Mouse (Mus musculus) liver, embryonic 15.5 days (tissue): ENCODE measurements around the gene Tmem248. TPM values are rescaled to one million over a fixed set of nuclear protein-coding genes. Genes with fewer than 3 reads are reported as not detected.

ENCODE experiments used
- ATAC-seq: fragments of 200-750 bp; cut with Nextera tagmentation; 2 replicates; pipeline ENCODE4 v1.8.0; 2017; ENCODE audit warnings: moderate number of reproducible peaks, mild to moderate bottlenecking, moderate library complexity; ENCODE audit not compliant: insufficient read depth
- H3K27ac ChIP-seq: fragments of 300-500 bp; sonication (generic); replicated peaks from 2 replicates; pipeline ENCODE4 v1.5.1; 2015; ENCODE audit warnings: mild to moderate bottlenecking, inconsistent platforms
- H3K27me3 ChIP-seq: fragments of 300-500 bp; sonication (generic); 2 replicates; pipeline ENCODE4 v1.6.1; 2015; ENCODE audit warnings: mild to moderate bottlenecking, inconsistent platforms
- H3K36me3 ChIP-seq: fragments of 300-500 bp; sonication (generic); replicated peaks from 2 replicates; pipeline ENCODE4 v1.6.1; 2015; ENCODE audit warnings: moderate library complexity, mild to moderate bottlenecking, inconsistent platforms
- H3K4me1 ChIP-seq: fragments of 300-500 bp; sonication (generic); replicated peaks from 2 replicates; pipeline ENCODE4 v1.6.1; 2015; ENCODE audit warnings: inconsistent platforms
- H3K4me2 ChIP-seq: fragments of 300-500 bp; sonication (generic); 2 replicates; pipeline ENCODE4 v1.6.1; 2015; ENCODE audit warnings: moderate library complexity, mild to moderate bottlenecking, inconsistent platforms
- H3K4me3 ChIP-seq: fragments of 300-500 bp; sonication (generic); replicated peaks from 2 replicates; pipeline ENCODE4 v1.5.1; 2015; ENCODE audit warnings: mild to moderate bottlenecking, inconsistent platforms
- H3K9ac ChIP-seq: fragments of 300-500 bp; sonication (generic); 2 replicates; pipeline ENCODE4 v1.6.1; 2015; ENCODE audit warnings: moderate library complexity, mild to moderate bottlenecking, inconsistent platforms
- H3K9me3 ChIP-seq: fragments of 300-500 bp; sonication (generic); replicated peaks from 2 replicates; pipeline ENCODE4 v1.6.1; 2016; ENCODE audit warnings: inconsistent platforms
- WGBS: fragments of 180-500 bp; shearing (Covaris S2); methylation state at CpG from one replicate; pipeline ENCODE4 v1.1.7; 2015; ENCODE audit warnings: mixed read lengths; ENCODE audit not compliant: insufficient replicate concordance; 5-methylcytosine and 5-hydroxymethylcytosine counted together
- polyA plus RNA-seq: library from polyadenylated mRNA; unstranded; fragments of >200 nt; fragmentation: Nextera tagmentation; extraction: Ambion mirVana; gene quantifications from 2 replicates; pipeline ENCODE4 v1.2.1, GENCODE M21; 2015

The Tmem248 gene
- polyA plus RNA-seq, 1 experiment from 2014 or later, result 26.2 TPM

- no peaks in the 10 kb centered on the region for H3K4me1 ChIP-seq
- H3K4me2 ChIP-seq, result no peak overlapping the region
- no peak for ATAC-seq
- no peak overlapping the region for H3K27ac ChIP-seq
- H3K9ac ChIP-seq, result no peak overlapping the region
- 84% methylated on average over 7 of the region's 7 CpGs for WGBS
- H3K27me3 ChIP-seq, result no peaks in the 10 kb centered on the region
- no peaks in the 10 kb centered on the region for H3K9me3 ChIP-seq
- no peak overlapping the region for H3K4me3 ChIP-seq
- H3K36me3 ChIP-seq, result peaks cover 55% of the 10 kb centered on the region
These were observed 71.2 kb downstream of the Tmem248 start for GRCm38 (mm10) chr5:130288106-130288505.

GRCm38 (mm10) chr5:130290242-130290641, 73.4 kb downstream of the Tmem248 start:
- Histone ChIP-seq H3K4me3 (no peak overlapping the region), H3K9me3 (no peaks in the 10 kb centered on the region), H3K4me2 (no peak overlapping the region), H3K36me3 (peaks cover 41% of the 10 kb centered on the region), H3K4me1 (no peaks in the 10 kb centered on the region), H3K27ac (no peak overlapping the region), H3K27me3 (no peaks in the 10 kb centered on the region), H3K9ac (no peak overlapping the region)
- no peak for ATAC-seq
- WGBS, result 86% methylated on average over 6 of the region's 6 CpGs

DNA sequence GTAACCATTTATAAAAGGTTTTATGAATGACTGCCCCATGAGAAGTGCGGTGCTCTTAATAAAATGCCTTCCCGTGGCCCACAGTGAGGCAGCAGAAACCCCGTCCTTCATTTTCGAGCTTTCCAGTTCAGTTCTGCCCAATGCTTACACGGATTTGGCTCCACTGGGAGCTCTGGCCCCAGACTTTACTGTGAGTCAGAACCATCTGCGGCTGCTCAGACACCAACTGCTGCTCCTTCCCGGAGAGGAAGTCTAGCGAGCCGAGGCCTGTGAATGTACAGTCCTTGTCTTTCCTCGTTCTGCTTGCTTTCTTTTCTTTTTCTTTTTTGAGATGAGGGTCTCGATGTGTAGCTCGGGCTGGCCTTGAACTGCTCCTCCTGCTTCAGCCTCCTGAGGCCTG, 73.9 kb downstream of the Tmem248 start:
- no peak for ATAC-seq
- 80% methylated on average over 12 of the region's 12 CpGs for WGBS
- Histone ChIP-seq H3K9ac (no peak overlapping the region), H3K27ac (no peak overlapping the region), H3K9me3 (no peaks in the 10 kb centered on the region), H3K4me3 (no peak overlapping the region), H3K4me1 (no peaks in the 10 kb centered on the region), H3K4me2 (no peak overlapping the region), H3K36me3 (peaks cover 44% of the 10 kb centered on the region), H3K27me3 (no peaks in the 10 kb centered on the region)

- no peak overlapping the region for H3K4me2 ChIP-seq
- no peak for ATAC-seq
- no peaks in the 10 kb centered on the region for H3K27me3 ChIP-seq
- no peak overlapping the region for H3K27ac ChIP-seq
- no peaks in the 10 kb centered on the region for H3K4me1 ChIP-seq
- WGBS, result 84% methylated on average over 4 of the region's 4 CpGs
- no peak overlapping the region for H3K4me3 ChIP-seq
- H3K9ac ChIP-seq, result no peak overlapping the region
- no peaks in the 10 kb centered on the region for H3K9me3 ChIP-seq
- peaks cover 55% of the 10 kb centered on the region for H3K36me3 ChIP-seq
These were observed 76.1 kb downstream of the Tmem248 start for GRCm38 (mm10) chr5:130292976-130293375.

Other genes with a start within 250 kb of the Tmem248 start
- gene Gusb, start 214.0 kb upstream of the Tmem248 start, polyA plus RNA-seq, result 32.5 and 34.1 TPM in 2 replicates
- 53.1 and 57.8 TPM in 2 replicates for gene Asl, start 187.8 kb upstream of the Tmem248 start, polyA plus RNA-seq
- 23.1 and 24.0 TPM in 2 replicates for gene Crcp, start 187.8 kb upstream of the Tmem248 start, polyA plus RNA-seq
- 22.6 and 23.0 TPM in 2 replicates for gene Tpst1, start 143.8 kb upstream of the Tmem248 start, polyA plus RNA-seq
- gene Kctd7, start 72.2 kb upstream of the Tmem248 start, polyA plus RNA-seq, result 6.0 and 6.6 TPM in 2 replicates
- gene Rabgef1, start 45.3 kb upstream of the Tmem248 start, polyA plus RNA-seq, result 22.7 and 25.2 TPM in 2 replicates
- gene Sbds, start 38.4 kb downstream of the Tmem248 start, polyA plus RNA-seq, result 42.5 and 46.6 TPM in 2 replicates
- 10.9 and 11.2 TPM in 2 replicates for gene Tyw1, start 38.5 kb downstream of the Tmem248 start, polyA plus RNA-seq
- not detected in 2 replicates for gene Caln1, start 152.4 kb downstream of the Tmem248 start, polyA plus RNA-seq
- gene A330070K13Rik, start 167.6 kb downstream of the Tmem248 start, polyA plus RNA-seq, result not detected in 2 replicates